Mouse (Mus musculus): Measurements from ENCODE around the gene Hs2st1. TPM values are rescaled to one million over a fixed set of nuclear protein-coding genes. Genes with fewer than 3 reads are reported as not detected.

Hs2st1 gene
- polyA plus RNA-seq, 1 experiment from 2014 or later: 44.0 TPM

DNA sequence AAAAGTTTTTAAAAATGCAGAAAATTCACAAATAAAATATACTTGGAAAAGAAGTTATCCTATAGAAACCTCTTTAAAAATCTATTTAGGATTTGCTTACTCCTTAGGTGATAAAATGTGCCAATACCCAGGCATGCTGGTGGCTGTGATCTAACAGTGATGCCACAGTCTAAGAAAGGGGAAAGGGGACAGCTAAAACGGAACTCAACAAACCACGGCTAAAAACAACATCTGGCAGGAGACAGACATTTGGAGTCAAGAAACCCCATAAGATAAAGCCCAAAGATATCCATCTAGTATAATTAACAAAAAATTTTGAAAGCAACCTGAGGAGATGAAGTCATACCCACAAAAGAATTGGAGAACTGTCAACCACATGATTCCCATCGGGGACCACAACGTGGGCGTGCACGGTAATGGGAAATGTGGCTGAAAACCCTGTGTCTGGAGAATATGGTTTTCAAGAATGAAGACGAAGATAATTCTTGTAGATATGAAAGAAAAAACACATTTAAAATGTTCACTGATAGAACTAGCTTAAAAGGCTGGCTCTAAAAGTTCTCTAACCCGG lies 103.8 kb downstream of the Hs2st1 start:
- TF ChIP-seq CTCF (IDR thresholded peaks at IDR 0.05): no peak
- in situ Hi-C loops (cut with MboI; ENCODE audit: low pct_unique_long_range_greater_than_20kb): no loop called here
- no peaks in the 10 kb centered on the region for H3K27me3 ChIP-seq
- no peak for DNase-seq (ENCODE audit: low read depth, low spot score)
- no peak for ATAC-seq
- POLR2A ChIA-PET: interaction anchor here (0.6 to 0.7 kb wide), 2 partner anchors 27 to 185 kb away, joined by 3 to 4 read pairs; no protein-coding TSS in a partner anchor
- CTCF ChIA-PET: interaction anchor here (1.6 to 1.9 kb wide), 2 partner anchors 10 to 13 kb away, joined by 5 read pairs; no protein-coding TSS in a partner anchor

DNA sequence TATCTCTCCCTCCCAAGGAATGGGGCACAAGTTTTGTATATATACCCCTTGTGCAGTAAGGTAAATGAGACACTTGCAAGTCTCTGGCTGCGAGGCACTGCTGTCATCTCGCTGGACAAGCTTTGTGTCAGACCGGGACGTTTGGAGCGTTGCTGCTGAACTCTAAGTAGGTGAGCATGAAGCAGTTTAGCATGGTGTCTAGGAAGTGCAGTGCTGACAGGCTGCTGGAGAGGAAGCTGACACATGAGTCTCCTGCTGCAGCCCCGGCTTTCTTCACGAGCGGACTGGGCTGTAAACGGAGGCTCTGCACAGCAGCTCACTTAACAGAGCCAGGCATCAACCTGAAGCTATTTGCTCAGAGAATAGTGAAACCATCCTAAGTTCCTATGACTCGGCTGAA lies 107.3 kb downstream of the Hs2st1 start:
- in situ Hi-C loops (cut with MboI; ENCODE audit: low pct_unique_long_range_greater_than_20kb): no loop called here
- TF ChIP-seq CTCF (IDR thresholded peaks at IDR 0.05): no peak
- no peaks in the 10 kb centered on the region for H3K27me3 ChIP-seq
- ChIA-PET CTCF (interaction anchor here (1.0 kb wide), 1 partner anchor 25 kb away, joined by 3 read pairs; no protein-coding TSS in a partner anchor), POLR2A (interaction anchor here (0.6 to 1.5 kb wide), 2 partner anchors 15 to 1759 kb away, joined by 3 to 5 read pairs; no protein-coding TSS in a partner anchor)
- DNase-seq (ENCODE audit: low read depth, low spot score): no peak
- no peak for ATAC-seq

DNA sequence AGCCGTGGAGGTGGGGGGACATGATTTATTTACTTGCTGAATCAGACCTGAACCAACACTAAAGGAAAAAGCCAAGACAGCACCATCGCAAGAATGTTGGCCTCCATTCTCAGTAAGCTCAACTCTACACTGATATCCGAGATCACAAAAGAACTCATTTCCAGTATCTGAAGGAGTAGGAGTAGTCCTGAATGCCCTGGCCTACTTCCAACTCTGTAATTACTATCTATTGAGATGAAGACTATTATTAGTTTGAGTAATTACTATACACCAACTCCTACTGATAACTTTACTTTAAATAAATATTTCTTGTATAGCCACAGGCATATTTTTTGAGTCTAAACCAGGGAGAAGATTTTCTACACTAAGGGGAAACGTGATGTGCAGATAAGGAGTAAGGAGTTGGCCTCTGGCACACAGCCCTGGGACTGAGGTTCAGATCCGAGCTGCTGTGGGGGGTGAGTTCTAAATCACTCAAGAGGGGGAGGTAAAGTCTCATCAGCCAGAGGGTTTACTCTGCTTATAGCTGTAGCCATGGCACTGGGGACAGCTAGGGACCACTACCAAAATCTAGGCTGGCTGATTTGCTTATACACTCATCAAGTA lies 109.7 kb downstream of the Hs2st1 start:
- ATAC-seq: no peak
- in situ Hi-C loops (cut with MboI; ENCODE audit: low pct_unique_long_range_greater_than_20kb): no loop called here
- no peak for DNase-seq (ENCODE audit: low read depth, low spot score)
- no peaks in the 10 kb centered on the region for H3K27me3 ChIP-seq
- no peak for TF ChIP-seq CTCF (IDR thresholded peaks at IDR 0.05)
- ChIA-PET POLR2A (interaction anchor here (1.0 kb wide), 1 partner anchor 10 kb away, joined by 3 read pairs; no protein-coding TSS in a partner anchor), CTCF (interaction anchor here (1.1 to 1.6 kb wide), 3 partner anchors 9 to 157 kb away, joined by 4 to 5 read pairs (median 4); no protein-coding TSS in a partner anchor)

DNA sequence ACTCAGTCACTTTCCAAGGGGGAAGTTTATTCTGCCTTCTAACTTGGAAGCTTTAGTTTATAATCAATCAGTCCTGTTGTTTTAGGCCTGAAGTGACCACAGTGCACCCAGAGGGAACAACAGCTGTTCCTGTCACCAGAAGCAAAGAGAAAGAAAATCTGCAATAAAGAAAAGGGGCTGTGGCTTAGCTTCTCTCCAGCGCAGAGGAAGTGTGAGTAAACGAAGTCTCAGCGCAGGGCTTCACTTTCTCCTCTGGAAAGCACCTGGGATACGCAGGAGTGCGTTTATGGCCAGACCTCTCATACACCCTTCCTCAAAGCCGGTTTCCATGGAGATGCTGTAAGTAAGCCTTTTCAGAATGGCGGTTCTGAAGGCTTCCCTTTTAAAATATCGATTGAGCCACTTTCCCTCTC lies 110.7 kb downstream of the Hs2st1 start:
- DNase-seq (ENCODE audit: low read depth, low spot score) (no peak), ATAC-seq (no peak)
- H3K27me3 ChIP-seq: no peaks in the 10 kb centered on the region
- TF ChIP-seq CTCF (IDR thresholded peaks at IDR 0.05): no peak
- ChIA-PET POLR2A (no interaction called here), CTCF (interaction anchor here (1.0 to 1.4 kb wide), 4 partner anchors 8 to 147 kb away, joined by 3 read pairs; no protein-coding TSS in a partner anchor)
- in situ Hi-C loops (cut with MboI; ENCODE audit: low pct_unique_long_range_greater_than_20kb): no loop called here

DNA sequence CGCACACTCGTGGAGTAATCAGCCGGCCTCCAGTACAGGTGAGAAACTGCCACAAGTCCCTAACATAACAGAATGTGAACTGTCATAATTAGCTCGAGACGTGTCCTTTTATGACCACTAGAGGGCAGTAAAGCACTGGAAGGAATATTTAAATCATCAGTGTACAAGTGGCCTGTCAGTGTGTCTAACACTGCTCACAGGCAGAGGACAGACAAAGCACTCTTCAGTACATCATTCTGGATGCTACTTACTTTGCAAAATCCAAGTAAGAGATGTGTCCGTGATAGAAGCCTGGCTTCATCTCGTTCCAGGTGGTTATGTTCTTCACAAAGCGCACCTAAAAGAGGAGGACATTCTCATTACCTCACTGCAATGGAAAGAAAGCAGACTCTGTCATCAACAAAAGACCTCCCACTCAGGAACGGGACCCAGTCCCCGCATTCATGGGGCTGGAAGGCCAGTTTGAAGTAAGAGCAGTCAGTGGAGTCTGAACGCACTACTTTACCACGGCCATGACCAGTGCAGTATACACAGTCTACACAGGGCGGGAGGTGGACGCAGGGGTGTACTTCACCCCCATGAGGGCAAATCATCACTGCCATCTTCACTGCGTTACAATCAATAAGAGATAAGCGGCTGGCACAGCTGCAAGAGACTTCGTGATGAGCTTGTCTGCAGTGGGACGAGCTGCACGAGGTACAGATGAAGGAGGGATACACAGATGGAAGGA lies 116.1 kb downstream of the Hs2st1 start:
- ChIA-PET CTCF (interaction anchor here (0.6 to 1.8 kb wide), 20 partner anchors 10 to 266 kb away, joined by 3 to 9 read pairs (median 3); partner anchors contain the start of gene Sh3glb1), POLR2A (no interaction called here)
- in situ Hi-C loops (cut with MboI; ENCODE audit: low pct_unique_long_range_greater_than_20kb): loop anchor here (5.0 kb wide), 2 partner anchors 163 to 268 kb away; partner anchors contain the start of gene Sh3glb1
- TF ChIP-seq CTCF (IDR thresholded peaks at IDR 0.05): peak; percentile 94
- DNase-seq (ENCODE audit: low read depth, low spot score) (peak; percentile 59), ATAC-seq (peak; percentile 70)
- H3K27me3 ChIP-seq: no peaks in the 10 kb centered on the region

DNA sequence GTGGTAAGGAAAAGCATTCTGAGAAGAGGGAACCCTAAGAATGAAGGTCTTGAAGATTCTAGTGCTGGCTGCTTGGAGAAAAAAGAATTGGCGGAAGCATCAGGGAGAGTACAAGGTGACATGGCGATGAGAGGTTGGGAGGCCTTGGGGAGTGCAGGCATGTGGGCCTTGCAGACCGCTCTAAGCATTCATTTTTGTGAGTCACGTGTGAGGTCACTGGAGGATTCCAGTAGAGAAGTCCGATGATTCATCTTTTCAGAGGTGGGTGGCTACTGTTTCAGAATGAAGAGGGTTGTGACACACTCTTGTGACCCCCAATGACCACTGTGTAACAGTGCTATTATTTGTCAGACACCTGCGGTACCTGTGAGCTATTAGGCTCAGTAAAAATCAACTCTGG lies 121.0 kb downstream of the Hs2st1 start:
- DNase-seq (ENCODE audit: low read depth, low spot score) (peak; percentile 33), ATAC-seq (peak; percentile 64)
- no peak for TF ChIP-seq CTCF (IDR thresholded peaks at IDR 0.05)
- H3K27me3 ChIP-seq: no peaks in the 10 kb centered on the region
- in situ Hi-C loops (cut with MboI; ENCODE audit: low pct_unique_long_range_greater_than_20kb): no loop called here
- ChIA-PET CTCF (no interaction called here), POLR2A (no interaction called here)

DNA sequence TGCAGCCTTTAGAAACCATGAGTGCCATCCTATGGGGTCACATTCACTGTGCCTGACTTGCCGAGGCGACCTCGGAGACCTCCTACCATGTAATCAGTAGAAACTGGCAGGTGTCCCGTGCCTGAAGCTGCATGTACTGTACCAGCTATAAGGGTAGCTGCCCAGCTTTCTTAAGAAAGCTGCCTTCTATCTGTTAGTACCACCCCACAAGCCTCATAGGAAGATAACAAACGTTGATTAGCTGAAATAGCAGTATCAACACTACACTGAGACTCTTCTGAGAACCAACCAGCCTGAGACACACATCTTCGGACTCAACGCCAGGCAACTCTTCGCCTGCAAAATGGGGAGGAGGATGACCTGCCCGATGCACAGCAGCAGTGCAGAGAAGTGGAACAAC lies 122.1 kb downstream of the Hs2st1 start:
- ChIA-PET POLR2A (no interaction called here), CTCF (no interaction called here)
- TF ChIP-seq CTCF (IDR thresholded peaks at IDR 0.05): no peak
- no peak for ATAC-seq
- no peaks in the 10 kb centered on the region for H3K27me3 ChIP-seq
- in situ Hi-C loops (cut with MboI; ENCODE audit: low pct_unique_long_range_greater_than_20kb): no loop called here
- DNase-seq (ENCODE audit: low read depth, low spot score): no peak

DNA sequence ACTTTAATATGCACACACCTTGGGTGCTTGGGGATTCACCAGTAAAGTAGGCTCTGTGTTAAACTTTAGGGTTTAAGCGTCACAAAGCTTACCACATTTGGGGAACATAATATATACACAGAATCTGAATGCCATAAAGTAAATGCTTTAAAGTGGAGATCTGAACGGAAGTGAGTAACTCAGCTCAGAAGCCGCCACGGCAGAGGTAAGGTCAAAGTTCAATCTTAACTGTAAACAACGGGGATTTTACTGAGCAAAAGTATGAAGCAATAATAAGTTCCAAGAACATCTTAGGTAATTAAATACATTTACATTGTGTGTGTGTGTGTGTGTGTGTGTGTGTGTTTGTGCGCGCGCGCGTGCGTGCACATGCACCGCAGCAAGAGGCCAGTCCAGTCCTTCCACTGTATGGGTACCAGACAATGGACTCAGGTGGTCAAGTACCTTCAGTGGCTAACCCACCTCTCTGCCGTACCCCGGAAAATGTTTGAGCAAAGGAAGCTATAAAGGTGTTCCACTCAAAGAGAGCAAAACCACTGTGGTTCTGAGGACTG lies 123.8 kb downstream of the Hs2st1 start:
- POLR2A ChIA-PET: interaction anchor here (0.5 kb wide), 1 partner anchor 382 kb away, joined by 3 read pairs; no protein-coding TSS in a partner anchor
- no peak for ATAC-seq
- CTCF ChIA-PET: interaction anchor here (1.2 to 3.7 kb wide), 7 partner anchors 9 to 177 kb away, joined by 3 to 10 read pairs (median 4); no protein-coding TSS in a partner anchor
- H3K27me3 ChIP-seq: no peaks in the 10 kb centered on the region
- TF ChIP-seq CTCF (IDR thresholded peaks at IDR 0.05): no peak
- in situ Hi-C loops (cut with MboI; ENCODE audit: low pct_unique_long_range_greater_than_20kb): no loop called here
- DNase-seq (ENCODE audit: low read depth, low spot score): no peak

DNA sequence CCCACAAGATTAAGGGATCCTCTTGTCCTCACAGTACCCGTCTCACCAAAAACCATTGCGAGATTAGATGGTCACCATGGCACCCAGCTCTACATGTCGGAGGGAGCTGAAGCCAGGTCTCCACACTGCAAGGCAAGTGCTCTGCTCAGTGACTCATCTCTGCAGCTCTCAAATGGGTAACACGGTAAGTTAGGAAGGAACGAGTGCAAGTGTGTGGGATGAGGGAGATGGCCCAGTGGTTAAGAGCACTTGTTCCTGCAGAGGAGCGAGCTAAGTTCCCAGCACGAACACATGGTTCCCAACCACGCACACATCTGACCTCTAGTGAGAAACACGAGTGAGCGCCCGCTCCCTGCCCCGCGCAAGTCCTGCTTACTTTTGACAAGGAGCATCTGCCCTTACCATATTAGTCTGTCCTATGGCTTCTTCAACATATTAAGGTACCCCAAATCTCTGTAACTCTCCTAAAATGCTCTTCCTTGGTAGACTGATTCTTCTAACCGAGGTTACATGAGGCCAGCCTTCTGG lies 132.0 kb downstream of the Hs2st1 start:
- POLR2A ChIA-PET: interaction anchor here (1.5 kb wide), 1 partner anchor 13 kb away, joined by 7 read pairs; no protein-coding TSS in a partner anchor
- H3K27me3 ChIP-seq: no peaks in the 10 kb centered on the region
- no peak for ATAC-seq
- no peak for DNase-seq (ENCODE audit: low read depth, low spot score)
- TF ChIP-seq CTCF (IDR thresholded peaks at IDR 0.05): no peak
- CTCF ChIA-PET: interaction anchor here (1.0 to 1.3 kb wide), 2 partner anchors 8 to 24 kb away, joined by 3 read pairs; no protein-coding TSS in a partner anchor
- in situ Hi-C loops (cut with MboI; ENCODE audit: low pct_unique_long_range_greater_than_20kb): no loop called here

DNA sequence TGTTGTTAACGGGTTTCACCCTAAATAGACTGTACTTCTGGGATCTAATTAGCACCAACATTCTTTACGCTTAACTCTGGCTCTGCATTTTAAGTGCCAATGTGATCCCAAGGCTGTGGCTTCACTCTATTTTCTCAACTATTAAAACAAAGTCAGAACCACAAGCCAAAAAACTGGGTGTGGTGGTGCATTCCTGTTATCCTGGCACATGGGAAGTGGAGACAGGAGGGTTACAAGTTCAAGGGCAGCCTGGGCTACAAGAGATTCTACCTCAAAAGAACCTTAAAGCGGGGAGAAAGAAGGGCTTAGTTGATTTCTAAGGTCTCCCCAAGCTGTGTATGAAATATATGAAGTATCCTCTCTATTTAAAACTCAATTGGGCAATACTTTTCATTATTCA lies 133.9 kb downstream of the Hs2st1 start:
- CTCF ChIA-PET: interaction anchor here (1.7 kb wide), 1 partner anchor 11 kb away, joined by 4 read pairs; no protein-coding TSS in a partner anchor
- DNase-seq (ENCODE audit: low read depth, low spot score) (no peak), ATAC-seq (no peak)
- POLR2A ChIA-PET: no interaction called here
- no peaks in the 10 kb centered on the region for H3K27me3 ChIP-seq
- in situ Hi-C loops (cut with MboI; ENCODE audit: low pct_unique_long_range_greater_than_20kb): no loop called here
- no peak for TF ChIP-seq CTCF (IDR thresholded peaks at IDR 0.05)
